Mouse (Mus musculus) limb, embryonic 14.5 days (tissue): ENCODE data around the gene Phldb1. TPM values are rescaled to one million over a fixed set of nuclear protein-coding genes. Genes with fewer than 3 reads are reported as not detected.

ENCODE experiments used
- ATAC-seq: fragments of 200-750 bp; cut with Nextera tagmentation; 2 replicates; pipeline ENCODE4 v1.8.0; 2017; ENCODE audit warnings: low read depth, moderate number of reproducible peaks, moderate TSS enrichment; ENCODE audit not compliant: low FRiP score
- DNase-seq: peaks from one replicate; pipeline ENCODE4 v3.0.0-alpha.2; 2015; ENCODE audit warnings: low spot score
- H3K27ac ChIP-seq: fragments of 300-500 bp; sonication (generic); replicated peaks from 2 replicates; pipeline ENCODE4 v1.5.1; 2014; ENCODE audit warnings: low read depth, mild to moderate bottlenecking, low read length, moderate library complexity, mixed read lengths
- H3K27me3 ChIP-seq: fragments of 300-500 bp; sonication (generic); 2 replicates; pipeline ENCODE4 v1.6.1; 2014; ENCODE audit warnings: low read length, mixed read lengths; ENCODE audit not compliant: control insufficient read depth, insufficient read depth
- H3K36me3 ChIP-seq: fragments of 300-500 bp; sonication (generic); 2 replicates; pipeline ENCODE4 v1.6.1; 2014; ENCODE audit warnings: mild to moderate bottlenecking, low read length, moderate library complexity, mixed read lengths; ENCODE audit not compliant: control insufficient read depth, insufficient read depth
- H3K4me1 ChIP-seq: fragments of 300-500 bp; sonication (generic); 2 replicates; pipeline ENCODE4 v1.6.1; 2014; ENCODE audit warnings: antibody characterized with exemption, low read length, mixed read lengths; ENCODE audit not compliant: control insufficient read depth, insufficient read depth
- H3K4me2 ChIP-seq: fragments of 300-500 bp; sonication (generic); replicated peaks from 2 replicates; pipeline ENCODE4 v1.6.1; 2014; ENCODE audit warnings: low read depth, mild to moderate bottlenecking, low read length, moderate library complexity; ENCODE audit not compliant: severe bottlenecking
- H3K4me3 ChIP-seq: fragments of 300-500 bp; sonication (generic); replicated peaks from 2 replicates; pipeline ENCODE4 v1.5.1; 2014; ENCODE audit warnings: low read length
- H3K9ac ChIP-seq: fragments of 300-500 bp; sonication (generic); 2 replicates; pipeline ENCODE4 v1.6.1; 2014; ENCODE audit warnings: mild to moderate bottlenecking, low read depth, low read length, moderate library complexity; ENCODE audit not compliant: severe bottlenecking
- H3K9me3 ChIP-seq: fragments of 300-500 bp; sonication (generic); 2 replicates; pipeline ENCODE4 v1.6.1; 2016; ENCODE audit warnings: low read length; ENCODE audit not compliant: control insufficient read depth
- POLR2A ChIP-seq: fragments of 200-500 bp; IDR thresholded peaks from 2 replicates; pipeline ENCODE4 v1.8.0; 2012; ENCODE audit warnings: inconsistent platforms, mild to moderate bottlenecking, moderate library complexity, borderline replicate concordance; ENCODE audit not compliant: insufficient read depth, insufficient read length; ENCODE audit errors: extremely low read depth
- WGBS: fragments of 180-500 bp; shearing (Covaris S2); extraction: QIAGEN DNeasy Blood & Tissue Kit; methylation state at CpG from one replicate; pipeline ENCODE4 v1.1.7; 2014; 5-methylcytosine and 5-hydroxymethylcytosine counted together
- polyA plus RNA-seq, 2 experiments: library from polyadenylated mRNA; depleted of rRNA in 1 of 2; stranded (reverse) in 1 of 2; unstranded in 1 of 2; fragments of >200 nt; fragmentation: Nextera tagmentation in 1 of 2; extraction: Ambion mirVana in 1 of 2; gene quantifications; 2 replicates each; pipeline versions ENCODE4 v1.2.1 to v1.2.3; 2012 to 2014

Phldb1 gene
- polyA plus RNA-seq, 2 experiments, result 36.5 to 85.6 TPM

GRCm38 (mm10) chr9:44724665-44725064, 10.3 kb downstream of the Phldb1 start:
- Histone ChIP-seq H3K36me3 (peaks cover 24% of the 10 kb centered on the region), H3K4me3 (no peak overlapping the region), H3K9me3 (no peaks in the 10 kb centered on the region), H3K4me1 (peaks cover 21% of the 10 kb centered on the region), H3K9ac (no peak overlapping the region), H3K4me2 (no peak overlapping the region), H3K27ac (no peak overlapping the region), H3K27me3 (no peaks in the 10 kb centered on the region)
- TF ChIP-seq POLR2A, result no peak
- ATAC-seq, result no peak
- no peak for DNase-seq
- WGBS, result 64% methylated on average over 2 of the region's 2 CpGs

- Histone ChIP-seq H3K4me3 (no peak overlapping the region), H3K4me2 (no peak overlapping the region), H3K27ac (no peak overlapping the region), H3K9me3 (no peaks in the 10 kb centered on the region), H3K36me3 (peaks cover 24% of the 10 kb centered on the region), H3K27me3 (no peaks in the 10 kb centered on the region), H3K4me1 (peaks cover 24% of the 10 kb centered on the region), H3K9ac (no peak overlapping the region)
- no peak for TF ChIP-seq POLR2A
- DNase-seq (no peak), ATAC-seq (no peak)
- 64% methylated on average over 6 of the region's 6 CpGs for WGBS
These were observed 10.8 kb downstream of the Phldb1 start for GRCm38 (mm10) chr9:44724223-44724622.

GRCm38 (mm10) chr9:44723521-44724041, 11.4 kb downstream of the Phldb1 start:
- no peaks in the 10 kb centered on the region for H3K9me3 ChIP-seq
- no peak for DNase-seq
- H3K27me3 ChIP-seq, result no peaks in the 10 kb centered on the region
- no peak overlapping the region for H3K9ac ChIP-seq
- TF ChIP-seq POLR2A, result no peak
- whole genome bisulfite sequencing, result 65% methylated on average over 11 of the region's 11 CpGs
- peaks cover 24% of the 10 kb centered on the region for H3K4me1 ChIP-seq
- no peak for ATAC-seq
- H3K4me3 ChIP-seq, result no peak overlapping the region
- no peak overlapping the region for H3K4me2 ChIP-seq
- H3K36me3 ChIP-seq, result peaks cover 24% of the 10 kb centered on the region
- H3K27ac ChIP-seq, result no peak overlapping the region

- Histone ChIP-seq H3K27me3 (no peaks in the 10 kb centered on the region), H3K36me3 (peaks cover 28% of the 10 kb centered on the region), H3K4me2 (no peak overlapping the region), H3K9ac (no peak overlapping the region), H3K9me3 (no peaks in the 10 kb centered on the region), H3K4me1 (peaks cover 24% of the 10 kb centered on the region), H3K4me3 (no peak overlapping the region), H3K27ac (no peak overlapping the region)
- no peak for DNase-seq
- TF ChIP-seq POLR2A, result no peak
- ATAC-seq, result no peak
- 42% methylated on average over 7 of the region's 7 CpGs for WGBS
These were observed 12.0 kb downstream of the Phldb1 start for GRCm38 (mm10) chr9:44723008-44723407.

- no peak overlapping the region for H3K27ac ChIP-seq
- H3K4me2 ChIP-seq, result no peak overlapping the region
- WGBS, result 78% methylated on average over 7 of the region's 7 CpGs
- H3K4me3 ChIP-seq, result no peak overlapping the region
- H3K36me3 ChIP-seq, result peaks cover 33% of the 10 kb centered on the region
- ATAC-seq (no peak), DNase-seq (no peak)
- peaks cover 24% of the 10 kb centered on the region for H3K4me1 ChIP-seq
- H3K9me3 ChIP-seq, result no peaks in the 10 kb centered on the region
- TF ChIP-seq POLR2A, result no peak
- H3K27me3 ChIP-seq, result no peaks in the 10 kb centered on the region
- H3K9ac ChIP-seq, result no peak overlapping the region
These were observed 12.4 kb downstream of the Phldb1 start for GRCm38 (mm10) chr9:44722575-44722974.

GRCm38 (mm10) chr9:44721877-44722186, 13.2 kb downstream of the Phldb1 start:
- Histone ChIP-seq H3K27me3 (no peaks in the 10 kb centered on the region), H3K36me3 (peaks cover 38% of the 10 kb centered on the region), H3K4me1 (peaks cover 24% of the 10 kb centered on the region), H3K4me3 (peak overlapping the region; percentile 67; the same call in 1 of the 2 replicates), H3K9ac (peak overlapping the region; percentile 75; the same call in 1 of the 2 replicates), H3K27ac (no peak overlapping the region), H3K4me2 (peak overlapping the region; percentile 81), H3K9me3 (no peaks in the 10 kb centered on the region)
- DNase-seq, result no peak
- TF ChIP-seq POLR2A, result no peak
- WGBS, result 90% methylated on average over 3 of the region's 3 CpGs
- no peak for ATAC-seq
